Mouse (Mus musculus) 416B (cell line): ENCODE data around the gene Catsper4.

Source experiments
- DNase-seq: peaks from one replicate; pipeline ENCODE4 v3.0.0; 2011; ENCODE audit warnings: low read depth

Gene Catsper4

GRCm38 (mm10) chr4:134250930-134251240 is 23.7 kb upstream of the Catsper4 start:
- DNase-seq: no peak

GRCm38 (mm10) chr4:134250116-134250929 is 23.1 kb upstream of the Catsper4 start:
- DNase-seq: no peak

GRCm38 (mm10) chr4:134249651-134250050 is 22.5 kb upstream of the Catsper4 start:
- DNase-seq: peak; percentile 40

GRCm38 (mm10) chr4:134246719-134247258 is 19.6 kb upstream of the Catsper4 start, which contains the start of gene Gm30191:
TSS of gene Gm30191 (plus strand) at chr4:134246935.
- no peak for DNase-seq

GRCm38 (mm10) chr4:134246256-134246655 is 19.1 kb upstream of the Catsper4 start:
- no peak for DNase-seq

- DNase-seq: peak; percentile 92
Measured at GRCm38 (mm10) chr4:134245148-134245843, 18.1 kb upstream of the Catsper4 start, which contains the start of gene Zfp593. TSS of gene Zfp593 (minus strand) at chr4:134245592.

GRCm38 (mm10) chr4:134243516-134244250 is 16.5 kb upstream of the Catsper4 start, which contains the start of gene E130218I03Rik:
TSS of gene E130218I03Rik (plus strand) at chr4:134243662.
- no peak for DNase-seq

GRCm38 (mm10) chr4:134238686-134239085 is 11.5 kb upstream of the Catsper4 start:
- DNase-seq: no peak

- no peak for DNase-seq
Measured at GRCm38 (mm10) chr4:134238279-134238651, 11.1 kb upstream of the Catsper4 start, which contains the start of gene Cnksr1. TSS of gene Cnksr1 (minus strand) at chr4:134238399.

- DNase-seq: no peak
Measured at GRCm38 (mm10) chr4:134237582-134238278, 10.5 kb upstream of the Catsper4 start.

- DNase-seq: no peak
Measured at GRCm38 (mm10) chr4:134234876-134235275, 7.7 kb upstream of the Catsper4 start.

- DNase-seq: no peak
Measured at GRCm38 (mm10) chr4:134230431-134230830, 3.2 kb upstream of the Catsper4 start.

- no peak for DNase-seq
Measured at GRCm38 (mm10) chr4:134222793-134223600, 4.2 kb downstream of the Catsper4 start.

GRCm38 (mm10) chr4:134206488-134207053 is 20.6 kb downstream of the Catsper4 start:
- no peak for DNase-seq

- no peak for DNase-seq
Measured at GRCm38 (mm10) chr4:134203340-134203896, 23.8 kb downstream of the Catsper4 start.

GRCm38 (mm10) chr4:134202904-134203303 is 24.3 kb downstream of the Catsper4 start, which contains the start of gene Gm7534:
TSS of gene Gm7534 (minus strand) at chr4:134203004.
- no peak for DNase-seq

- no peak for DNase-seq
Measured at GRCm38 (mm10) chr4:134199371-134199770, 27.8 kb downstream of the Catsper4 start.

GRCm38 (mm10) chr4:134186268-134186667 is 40.9 kb downstream of the Catsper4 start:
- DNase-seq: peak; percentile 63

GRCm38 (mm10) chr4:134185569-134185968 is 41.6 kb downstream of the Catsper4 start:
- DNase-seq: no peak

- DNase-seq: no peak
Measured at GRCm38 (mm10) chr4:134183711-134184110, 43.5 kb downstream of the Catsper4 start.
